Mouse (Mus musculus) left cerebral cortex, adult 2 months (tissue): ENCODE results near the gene Gm49711. TPM values are rescaled to one million over a fixed set of nuclear protein-coding genes. Genes with fewer than 3 reads are reported as not detected.

ENCODE experiments used
- DNase-seq, 2 experiments: peaks; one replicate each; pipeline ENCODE4 v3.0.0; 2021 to 2022; ENCODE audit warnings: low spot score in 2 of 2, mixed read lengths in 1 of 2; ENCODE audit errors: extremely low spot score in 1 of 2
- H3K27ac ChIP-seq: fragments of 200-600 bp; 2 replicates; pipeline ENCODE4 v1.8.1; 2022
- H3K4me3 ChIP-seq: fragments of 200-600 bp; 2 replicates; pipeline ENCODE4 v1.8.1; 2022
- CTCF ChIP-seq: fragments of 200-600 bp; IDR thresholded peaks from 2 replicates; pipeline ENCODE4 v1.8.1; 2022; ENCODE audit warnings: antibody characterized with exemption, mild to moderate bottlenecking, moderate library complexity
- intact Hi-C: fragments of 180-260 bp; cut with DNase I; formaldehyde crosslinking; loops from one replicate; pipeline ENCODE4 v1.15.1; 2025
- total RNA-seq, 2 experiments: library from RNA; stranded (reverse); gene quantifications; 2 replicates each; pipeline ENCODE4 v1.2.3; 2021

The Gm49711 gene
- total RNA-seq, 2 experiments from 2014 or later, result 0.35 TPM; not detected in 1

GRCm38 (mm10) chr16:92037891-92038607 is 20.1 kb upstream of the Gm49711 start:
- Histone ChIP-seq H3K27ac (no peak overlapping the region), H3K4me3 (no peak overlapping the region)
- DNase-seq, result no peak
- intact Hi-C loops, result no loop called here
- no peak for TF ChIP-seq CTCF

GRCm38 (mm10) chr16:92039421-92039820 is 18.7 kb upstream of the Gm49711 start:
- no peak for DNase-seq
- no peak overlapping the region for H3K27ac ChIP-seq
- H3K4me3 ChIP-seq, result no peak overlapping the region
- TF ChIP-seq CTCF, result no peak
- intact Hi-C loops, result no loop called here

GRCm38 (mm10) chr16:92039966-92040365 is 18.1 kb upstream of the Gm49711 start:
- DNase-seq, result no peak
- no peak for TF ChIP-seq CTCF
- H3K4me3 ChIP-seq, result no peak overlapping the region
- intact Hi-C loops, result no loop called here
- H3K27ac ChIP-seq, result no peak overlapping the region

GRCm38 (mm10) chr16:92051777-92052310 is 6.3 kb upstream of the Gm49711 start:
- intact Hi-C loops, result no loop called here
- Histone ChIP-seq H3K27ac (no peak overlapping the region), H3K4me3 (no peak overlapping the region)
- DNase-seq, result no peak
- TF ChIP-seq CTCF, result no peak

- H3K4me3 ChIP-seq, result no peak overlapping the region
- intact Hi-C loops, result no loop called here
- DNase-seq, result no peak
- TF ChIP-seq CTCF, result no peak
- H3K27ac ChIP-seq, result no peak overlapping the region
Observed at GRCm38 (mm10) chr16:92052569-92052968, 5.5 kb upstream of the Gm49711 start.

- no peak for DNase-seq
- Histone ChIP-seq H3K4me3 (no peak overlapping the region), H3K27ac (no peak overlapping the region)
- TF ChIP-seq CTCF, result no peak
- intact Hi-C loops, result loop anchor here (2.0 to 5.0 kb wide), 3 partner anchors 59 to 101 kb away; no protein-coding TSS in a partner anchor
Observed at GRCm38 (mm10) chr16:92056711-92057110, 1.4 kb upstream of the Gm49711 start.

GRCm38 (mm10) chr16:92057456-92057851 is 662 bp upstream of the Gm49711 start:
- H3K4me3 ChIP-seq, result peak overlapping the region; percentile 85
- peak overlapping the region; percentile 99 for H3K27ac ChIP-seq
- DNase-seq, result no peak
- intact Hi-C loops, result loop anchor here (2.0 to 5.0 kb wide), 3 partner anchors 60 to 100 kb away; no protein-coding TSS in a partner anchor
- no peak for TF ChIP-seq CTCF

- Histone ChIP-seq H3K4me3 (peak overlapping the region; percentile 85), H3K27ac (peak overlapping the region; percentile 99)
- no peak for TF ChIP-seq CTCF
- DNase-seq, result no peak
- intact Hi-C loops, result loop anchor here (1.0 to 5.0 kb wide), 5 partner anchors 46 to 227 kb away; no protein-coding TSS in a partner anchor
Observed at GRCm38 (mm10) chr16:92058644-92059620, 816 bp downstream of the Gm49711 start.

GRCm38 (mm10) chr16:92060213-92060612 is 2.1 kb downstream of the Gm49711 start:
- Histone ChIP-seq H3K4me3 (peak overlapping the region; percentile 85), H3K27ac (no peak overlapping the region)
- no peak for DNase-seq
- no peak for TF ChIP-seq CTCF
- intact Hi-C loops, result no loop called here

- H3K4me3 ChIP-seq, result no peak overlapping the region
- no peak for DNase-seq
- no peak overlapping the region for H3K27ac ChIP-seq
- intact Hi-C loops, result no loop called here
- no peak for TF ChIP-seq CTCF
Observed at GRCm38 (mm10) chr16:92061586-92061985, 3.5 kb downstream of the Gm49711 start.

- DNase-seq, result no peak
- intact Hi-C loops, result no loop called here
- Histone ChIP-seq H3K27ac (no peak overlapping the region), H3K4me3 (no peak overlapping the region)
- TF ChIP-seq CTCF, result peak; percentile 4; the same call in 1 of the 2 replicates
Observed at GRCm38 (mm10) chr16:92062832-92063231, 4.7 kb downstream of the Gm49711 start.

GRCm38 (mm10) chr16:92064801-92065200 is 6.7 kb downstream of the Gm49711 start:
- intact Hi-C loops, result no loop called here
- TF ChIP-seq CTCF, result no peak

More at GRCm38 (mm10) chr16:92064801-92065200, 6.7 kb downstream of the Gm49711 start:
- H3K27ac ChIP-seq, result no peak overlapping the region
- DNase-seq, result no peak
- no peak overlapping the region for H3K4me3 ChIP-seq
